Mouse (Mus musculus): Measurements from ENCODE around the gene Gpx7. TPM values are rescaled to one million over a fixed set of nuclear protein-coding genes. Genes with fewer than 3 reads are reported as not detected.

Gene Gpx7
- polyA plus RNA-seq, 1 experiment from 2014 or later, result 39.3 TPM

DNA sequence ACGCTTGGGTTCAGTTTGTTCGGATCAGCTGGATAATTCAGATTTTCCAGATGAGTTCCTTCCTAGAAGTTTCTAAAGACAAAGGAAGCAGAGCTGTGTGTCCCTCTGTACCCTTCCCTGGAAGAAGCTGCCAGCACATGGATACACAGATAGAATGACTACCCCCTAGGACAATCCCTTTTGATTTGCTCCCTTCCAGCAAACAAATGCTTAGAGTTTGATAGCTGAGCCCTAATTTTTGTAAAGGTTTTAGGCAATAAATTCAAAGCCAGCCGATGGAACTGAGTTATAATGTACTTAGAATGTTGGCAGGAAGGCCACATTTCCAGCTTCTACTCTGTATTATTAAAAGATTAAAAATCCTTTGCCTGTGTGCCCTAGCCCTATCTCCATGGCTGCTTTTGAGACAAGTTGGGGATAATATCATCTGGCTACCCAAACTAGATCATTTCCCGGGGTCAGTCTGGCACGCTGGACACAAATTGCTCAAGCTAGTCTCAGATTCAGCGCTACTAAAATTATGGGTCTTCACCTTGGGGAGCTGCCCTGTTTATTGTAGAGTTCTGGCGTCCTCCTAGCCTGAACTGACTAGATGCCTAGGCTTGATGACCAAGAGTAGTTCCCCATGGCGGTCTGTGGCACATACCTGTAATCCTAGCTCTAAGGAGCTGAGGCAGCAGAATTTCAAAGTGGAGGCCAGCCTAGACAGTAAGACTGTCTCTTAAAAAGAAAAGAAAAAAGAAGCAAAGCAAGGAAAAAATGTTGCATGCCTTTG, 2.7 kb downstream of the Gpx7 start:
- Histone ChIP-seq H3K27ac (ENCODE audit: low read depth, low read length) (no peak overlapping the region), H3K27me3 (ENCODE audit: control insufficient read depth, insufficient read depth, low read length) (no peaks in the 10 kb centered on the region), H3K36me3 (ENCODE audit: control insufficient read depth, insufficient read depth, low read length) (no peaks in the 10 kb centered on the region), H3K4me3 (ENCODE audit: low read depth, low read length) (no peak overlapping the region), H3K4me2 (ENCODE audit: low read depth, low read length, severe bottlenecking) (no peak overlapping the region), H3K9ac (ENCODE audit: low read length) (no peak overlapping the region), H3K9me3 (ENCODE audit: control insufficient read depth, low read length) (no peaks in the 10 kb centered on the region), H3K4me1 (replicated peaks; ENCODE audit: control insufficient read depth, insufficient read depth, low read length) (peaks cover 15% of the 10 kb centered on the region)
- DNase-seq (ENCODE audit: low spot score) (no peak), ATAC-seq (replicated peaks; ENCODE audit: low FRiP score) (no peak)
- 84% methylated on average over 8 of the region's 8 CpGs for WGBS

DNA sequence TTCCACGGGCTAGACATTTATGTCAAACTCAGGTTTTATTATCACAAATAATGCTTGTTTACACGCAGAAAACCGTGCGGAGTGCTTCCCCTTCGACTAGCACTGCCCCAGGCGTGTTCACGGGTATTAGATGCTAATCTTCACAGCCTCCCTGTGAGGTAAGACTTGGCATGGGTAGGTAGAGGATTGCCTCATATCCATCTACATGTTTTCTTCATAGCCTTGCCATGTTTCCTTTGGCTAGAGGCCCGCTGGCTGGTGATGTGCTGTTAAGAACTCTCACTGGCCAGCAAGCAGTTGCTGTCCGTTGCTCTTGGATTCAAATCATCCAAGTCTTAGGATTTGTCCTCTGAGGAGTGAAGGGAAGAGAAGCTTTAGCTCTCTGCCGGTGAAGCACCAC, 6.4 kb downstream of the Gpx7 start:
- Histone ChIP-seq H3K27me3 (ENCODE audit: control insufficient read depth, insufficient read depth, low read length) (no peaks in the 10 kb centered on the region), H3K4me2 (ENCODE audit: low read depth, low read length, severe bottlenecking) (no peak overlapping the region), H3K9ac (ENCODE audit: low read length) (no peak overlapping the region), H3K9me3 (ENCODE audit: control insufficient read depth, low read length) (no peaks in the 10 kb centered on the region), H3K4me1 (replicated peaks; ENCODE audit: control insufficient read depth, insufficient read depth, low read length) (no peaks in the 10 kb centered on the region), H3K4me3 (ENCODE audit: low read depth, low read length) (no peak overlapping the region), H3K27ac (ENCODE audit: low read depth, low read length) (no peak overlapping the region), H3K36me3 (ENCODE audit: control insufficient read depth, insufficient read depth, low read length) (no peaks in the 10 kb centered on the region)
- WGBS, result 91% methylated on average over 10 of the region's 10 CpGs
- DNase-seq (ENCODE audit: low spot score), result no peak
- ATAC-seq (replicated peaks; ENCODE audit: low FRiP score), result no peak

DNA sequence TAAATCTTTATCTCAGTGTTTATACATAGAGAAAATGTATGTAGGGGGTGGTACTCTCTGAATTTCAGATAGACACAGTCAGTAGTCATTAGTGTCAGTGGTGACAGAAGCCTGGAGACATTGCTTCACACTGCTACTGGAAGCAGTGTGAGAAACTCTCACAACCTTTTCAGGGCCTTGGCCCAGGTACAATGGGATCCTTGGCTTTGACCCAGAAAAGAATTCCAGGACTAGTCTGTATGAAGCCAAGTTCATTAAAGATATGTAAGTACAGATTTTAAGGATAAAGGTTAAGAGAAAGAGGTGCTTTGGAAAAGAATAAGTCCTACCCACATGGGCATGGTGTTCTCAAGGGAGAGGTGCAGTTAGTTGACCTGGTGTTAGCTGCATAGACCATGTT, 12.5 kb downstream of the Gpx7 start:
- no peak overlapping the region for H3K4me3 ChIP-seq (ENCODE audit: low read depth, low read length)
- H3K4me2 ChIP-seq (ENCODE audit: low read depth, low read length, severe bottlenecking), result no peak overlapping the region
- H3K9ac ChIP-seq (ENCODE audit: low read length), result no peak overlapping the region
- H3K27me3 ChIP-seq (ENCODE audit: control insufficient read depth, insufficient read depth, low read length), result no peaks in the 10 kb centered on the region
- no peak overlapping the region for H3K27ac ChIP-seq (ENCODE audit: low read depth, low read length)
- DNase-seq (ENCODE audit: low spot score) (no peak), ATAC-seq (replicated peaks; ENCODE audit: low FRiP score) (no peak)
- no peaks in the 10 kb centered on the region for H3K4me1 ChIP-seq (replicated peaks; ENCODE audit: control insufficient read depth, insufficient read depth, low read length)
- H3K36me3 ChIP-seq (ENCODE audit: control insufficient read depth, insufficient read depth, low read length), result no peaks in the 10 kb centered on the region
- H3K9me3 ChIP-seq (ENCODE audit: control insufficient read depth, low read length), result no peaks in the 10 kb centered on the region

DNA sequence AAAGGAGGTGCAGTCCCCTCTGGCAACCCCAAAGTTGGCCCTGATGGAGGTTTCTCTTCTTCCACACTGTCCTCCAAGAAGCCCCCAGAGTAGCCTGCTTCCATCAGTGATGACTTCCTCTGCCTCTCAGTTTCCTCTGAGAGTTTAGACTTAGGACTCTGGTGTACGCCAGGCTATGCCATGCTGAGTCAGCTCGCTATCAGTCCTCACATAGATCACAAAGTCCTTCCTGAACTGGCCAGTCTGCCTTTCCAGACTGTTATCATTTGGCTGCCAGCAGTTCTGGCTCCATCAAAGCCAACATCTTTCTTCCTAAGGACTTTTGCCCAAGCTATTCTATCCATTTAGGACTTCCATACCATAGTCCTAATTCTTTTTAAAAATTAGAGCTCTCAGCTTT, 14.2 kb downstream of the Gpx7 start:
- DNase-seq (ENCODE audit: low spot score) (no peak), ATAC-seq (replicated peaks; ENCODE audit: low FRiP score) (no peak)
- no peaks in the 10 kb centered on the region for H3K27me3 ChIP-seq (ENCODE audit: control insufficient read depth, insufficient read depth, low read length)
- 0 out of 2 replicates have a peak, but pooled peaks cover 7% of the 10 kb centered on the region for H3K4me1 ChIP-seq (replicated peaks; ENCODE audit: control insufficient read depth, insufficient read depth, low read length)
- H3K36me3 ChIP-seq (ENCODE audit: control insufficient read depth, insufficient read depth, low read length), result no peaks in the 10 kb centered on the region
- no peak overlapping the region for H3K4me3 ChIP-seq (ENCODE audit: low read depth, low read length)
- H3K9ac ChIP-seq (ENCODE audit: low read length), result no peak overlapping the region
- 80% methylated on average over 2 of the region's 2 CpGs for WGBS
- no peak overlapping the region for H3K27ac ChIP-seq (ENCODE audit: low read depth, low read length)
- H3K4me2 ChIP-seq (ENCODE audit: low read depth, low read length, severe bottlenecking), result no peak overlapping the region
- H3K9me3 ChIP-seq (ENCODE audit: control insufficient read depth, low read length), result no peaks in the 10 kb centered on the region

GRCm38 (mm10) chr4:108391124-108391523, 15.6 kb downstream of the Gpx7 start:
- H3K27me3 ChIP-seq (ENCODE audit: control insufficient read depth, insufficient read depth, low read length), result no peaks in the 10 kb centered on the region
- 80% methylated on average over 5 of the region's 5 CpGs for WGBS
- no peak overlapping the region for H3K9ac ChIP-seq (ENCODE audit: low read length)
- ATAC-seq (replicated peaks; ENCODE audit: low FRiP score), result no peak
- H3K27ac ChIP-seq (ENCODE audit: low read depth, low read length), result no peak overlapping the region
- no peak overlapping the region for H3K4me2 ChIP-seq (ENCODE audit: low read depth, low read length, severe bottlenecking)
- H3K9me3 ChIP-seq (ENCODE audit: control insufficient read depth, low read length), result no peaks in the 10 kb centered on the region
- DNase-seq (ENCODE audit: low spot score), result no peak
- no peak overlapping the region for H3K4me3 ChIP-seq (ENCODE audit: low read depth, low read length)
- no peaks in the 10 kb centered on the region for H3K36me3 ChIP-seq (ENCODE audit: control insufficient read depth, insufficient read depth, low read length)
- 0 out of 2 replicates have a peak, but pooled peaks cover 7% of the 10 kb centered on the region for H3K4me1 ChIP-seq (replicated peaks; ENCODE audit: control insufficient read depth, insufficient read depth, low read length)

DNA sequence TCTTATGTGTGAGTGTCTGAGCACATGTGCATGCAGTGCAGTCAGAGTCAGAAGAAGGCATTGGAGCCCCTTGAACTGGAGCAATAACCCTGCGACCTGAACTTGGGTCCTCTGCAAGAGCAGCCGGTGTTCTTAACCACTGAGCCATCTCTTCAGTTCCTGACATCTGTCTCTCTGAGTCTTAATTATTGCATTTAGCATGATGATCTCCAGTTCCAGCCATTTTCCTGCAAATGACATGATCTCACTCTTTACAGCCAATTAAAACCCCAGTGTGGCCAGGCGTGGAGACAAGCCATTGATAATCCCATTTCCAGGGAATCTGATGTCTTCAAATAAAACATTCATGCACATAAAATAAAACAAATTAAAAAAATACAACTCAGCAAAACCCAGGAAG, 18.0 kb downstream of the Gpx7 start:
- DNase-seq (ENCODE audit: low spot score), result no peak
- WGBS, result 68% methylated on average over 3 of the region's 3 CpGs
- Histone ChIP-seq H3K4me3 (ENCODE audit: low read depth, low read length) (no peak overlapping the region), H3K27ac (ENCODE audit: low read depth, low read length) (no peak overlapping the region), H3K9ac (ENCODE audit: low read length) (no peak overlapping the region), H3K36me3 (ENCODE audit: control insufficient read depth, insufficient read depth, low read length) (no peaks in the 10 kb centered on the region), H3K4me1 (replicated peaks; ENCODE audit: control insufficient read depth, insufficient read depth, low read length) (0 out of 2 replicates have a peak, but pooled peaks cover 7% of the 10 kb centered on the region), H3K4me2 (ENCODE audit: low read depth, low read length, severe bottlenecking) (no peak overlapping the region), H3K9me3 (ENCODE audit: control insufficient read depth, low read length) (no peaks in the 10 kb centered on the region), H3K27me3 (ENCODE audit: control insufficient read depth, insufficient read depth, low read length) (peaks cover 3% of the 10 kb centered on the region)
- no peak for ATAC-seq (replicated peaks; ENCODE audit: low FRiP score)

DNA sequence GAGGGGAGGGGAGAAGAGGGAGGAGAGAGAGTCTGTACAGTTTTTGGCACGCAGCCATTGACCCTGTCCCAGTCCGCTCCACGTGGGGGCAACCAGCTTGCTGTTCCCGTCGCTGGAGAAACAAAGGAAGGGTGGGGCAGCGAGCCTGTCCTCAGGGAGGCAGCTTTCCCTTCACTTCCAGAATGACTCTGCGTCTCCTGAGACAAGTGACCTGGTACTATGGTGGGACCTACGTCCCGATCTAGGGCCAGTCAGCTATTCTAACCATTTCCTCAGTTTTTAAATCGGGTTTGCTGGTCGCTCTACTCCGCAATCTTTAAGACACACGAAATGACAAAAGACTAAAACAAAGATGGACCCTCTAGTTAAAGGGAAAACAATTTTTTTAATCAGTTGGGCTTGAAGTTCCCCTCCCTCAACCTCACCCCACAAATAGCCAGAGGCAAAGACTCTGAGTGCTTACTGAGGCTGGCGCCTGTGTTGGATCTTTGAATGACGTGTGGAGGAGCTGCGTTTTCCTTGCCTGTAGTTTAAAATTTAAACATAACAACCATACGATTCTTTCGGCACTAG, 19.0 kb downstream of the Gpx7 start:
- peak; percentile 78 for ATAC-seq (replicated peaks; ENCODE audit: low FRiP score)
- H3K4me2 ChIP-seq (ENCODE audit: low read depth, low read length, severe bottlenecking), result peak overlapping the region; percentile 46
- WGBS, result 6% methylated on average over 18 of the region's 18 CpGs
- H3K27ac ChIP-seq (ENCODE audit: low read depth, low read length), result peak overlapping the region; percentile 58; the same call in 1 of the 2 replicates
- H3K9ac ChIP-seq (ENCODE audit: low read length), result peak overlapping the region; percentile 63
- peak; percentile 87 for DNase-seq (ENCODE audit: low spot score)
- H3K4me1 ChIP-seq (replicated peaks; ENCODE audit: control insufficient read depth, insufficient read depth, low read length), result peaks cover 10% of the 10 kb centered on the region; the same call in 1 of the 2 replicates
- peaks cover 10% of the 10 kb centered on the region for H3K27me3 ChIP-seq (ENCODE audit: control insufficient read depth, insufficient read depth, low read length)
- H3K9me3 ChIP-seq (ENCODE audit: control insufficient read depth, low read length), result no peaks in the 10 kb centered on the region
- H3K36me3 ChIP-seq (ENCODE audit: control insufficient read depth, insufficient read depth, low read length), result no peaks in the 10 kb centered on the region
- H3K4me3 ChIP-seq (ENCODE audit: low read depth, low read length), result peak overlapping the region; percentile 20

- ATAC-seq (replicated peaks; ENCODE audit: low FRiP score) (peak; percentile 58; the same call in 1 of the 2 replicates), DNase-seq (ENCODE audit: low spot score) (no peak)
- Histone ChIP-seq H3K27me3 (ENCODE audit: control insufficient read depth, insufficient read depth, low read length) (peaks cover 17% of the 10 kb centered on the region), H3K9me3 (ENCODE audit: control insufficient read depth, low read length) (no peaks in the 10 kb centered on the region), H3K4me3 (ENCODE audit: low read depth, low read length) (no peak overlapping the region), H3K4me2 (ENCODE audit: low read depth, low read length, severe bottlenecking) (no peak overlapping the region), H3K27ac (ENCODE audit: low read depth, low read length) (no peak overlapping the region; the same call in 1 of the 2 replicates), H3K4me1 (replicated peaks; ENCODE audit: control insufficient read depth, insufficient read depth, low read length) (peaks cover 10% of the 10 kb centered on the region; the same call in 1 of the 2 replicates), H3K9ac (ENCODE audit: low read length) (peak overlapping the region; percentile 63), H3K36me3 (ENCODE audit: control insufficient read depth, insufficient read depth, low read length) (no peaks in the 10 kb centered on the region)
- WGBS, result 43% methylated on average over 4 of the region's 4 CpGs
Measured at GRCm38 (mm10) chr4:108387106-108387505, 19.7 kb downstream of the Gpx7 start.

All from forebrain, embryonic 11.5 days (tissue).